Mouse (Mus musculus) ES-E14 (cell line): ENCODE measurements around the gene Gng11. TPM values are rescaled to one million over a fixed set of nuclear protein-coding genes. Genes with fewer than 3 reads are reported as not detected.

Source experiments
- DNase-seq: peaks from one replicate; pipeline ENCODE4 v3.0.0-alpha.2; 2013; ENCODE audit warnings: low read depth, low spot score
- H3K27ac ChIP-seq: 2 replicates; pipeline ENCODE4 v1.5.1; 2012; ENCODE audit warnings: low read depth, mild to moderate bottlenecking, low read length, moderate library complexity, mixed read lengths; ENCODE audit not compliant: poor library complexity, insufficient read depth, severe bottlenecking
- H3K36me3 ChIP-seq: 2 replicates; pipeline ENCODE4 v1.6.1; 2012; ENCODE audit warnings: mild to moderate bottlenecking, low read length, moderate library complexity, mixed read lengths; ENCODE audit not compliant: control insufficient read depth, poor library complexity, insufficient read depth, severe bottlenecking
- H3K4me1 ChIP-seq, 2 experiments: fragments of 150-350 bp in 1 of 2; sonication (generic) in 1 of 2; 2 replicates each; pipeline ENCODE4 v1.6.1; 2012; ENCODE audit warnings: low read length in 2 of 2, mild to moderate bottlenecking in 1 of 2, mixed read lengths in 1 of 2; ENCODE audit not compliant: control insufficient read depth in 2 of 2, insufficient read depth in 2 of 2, poor library complexity in 1 of 2
- H3K4me3 ChIP-seq, 2 experiments: fragments of 150-350 bp in 1 of 2; sonication (generic) in 1 of 2; 2 replicates each; pipeline ENCODE4 v1.5.1; 2012; ENCODE audit warnings: low read length in 2 of 2, low read depth in 1 of 2, mild to moderate bottlenecking in 1 of 2, mixed read lengths in 1 of 2; ENCODE audit not compliant: insufficient read depth in 1 of 2, poor library complexity in 1 of 2, severe bottlenecking in 1 of 2
- H3K9ac ChIP-seq: 2 replicates; pipeline ENCODE4 v1.6.1; 2012; ENCODE audit warnings: low read depth, mild to moderate bottlenecking, low read length, mixed read lengths; ENCODE audit not compliant: poor library complexity, insufficient read depth, severe bottlenecking
- H3K9me3 ChIP-seq: fragments of 150-350 bp; sonication (generic); 2 replicates; pipeline ENCODE4 v1.6.1; 2012; ENCODE audit warnings: low read depth, mild to moderate bottlenecking, low read length; ENCODE audit not compliant: control insufficient read depth, insufficient read depth
- CHD2 ChIP-seq: IDR thresholded peaks from 2 replicates; pipeline ENCODE4 v1.6.1; 2014; ENCODE audit warnings: mild to moderate bottlenecking, low read depth, low read length, inconsistent platforms
- HCFC1 ChIP-seq: IDR thresholded peaks from 2 replicates; pipeline ENCODE4 v1.6.1; 2012; ENCODE audit warnings: low read length, inconsistent platforms, borderline replicate concordance; ENCODE audit not compliant: insufficient read depth
- MAFK ChIP-seq: IDR thresholded peaks from 2 replicates; pipeline ENCODE4 v1.6.1; 2014; ENCODE audit warnings: mild to moderate bottlenecking, low read depth, low read length, inconsistent platforms; ENCODE audit not compliant: insufficient read depth
- ZC3H11A ChIP-seq: IDR thresholded peaks from 2 replicates; pipeline ENCODE4 v1.6.1; 2012; ENCODE audit warnings: low read depth, mild to moderate bottlenecking, inconsistent platforms, low read length, borderline replicate concordance
- ZNF384 ChIP-seq: IDR thresholded peaks from 2 replicates; pipeline ENCODE4 v1.6.1; 2012; ENCODE audit warnings: low read depth, low read length, inconsistent platforms
- in situ Hi-C, 2 experiments: fragments of 600-800 bp; cut with MboI; formaldehyde crosslinking; loops; one replicate each; pipeline ENCODE4 v1.15.1; 2025; ENCODE audit warnings: low sequenced_read_pairs in 2 of 2, inconsistent platforms in 1 of 2; ENCODE audit not compliant: unreplicated experiment in 2 of 2
- total RNA-seq: library from RNA; depleted of rRNA; stranded (reverse); fragments of 300-350 nt; gene quantifications from 2 replicates; pipeline ENCODE4 v1.2.3, GENCODE M21; 2012

Gng11 gene
- total RNA-seq, 1 experiment = 4.0 TPM

DNA sequence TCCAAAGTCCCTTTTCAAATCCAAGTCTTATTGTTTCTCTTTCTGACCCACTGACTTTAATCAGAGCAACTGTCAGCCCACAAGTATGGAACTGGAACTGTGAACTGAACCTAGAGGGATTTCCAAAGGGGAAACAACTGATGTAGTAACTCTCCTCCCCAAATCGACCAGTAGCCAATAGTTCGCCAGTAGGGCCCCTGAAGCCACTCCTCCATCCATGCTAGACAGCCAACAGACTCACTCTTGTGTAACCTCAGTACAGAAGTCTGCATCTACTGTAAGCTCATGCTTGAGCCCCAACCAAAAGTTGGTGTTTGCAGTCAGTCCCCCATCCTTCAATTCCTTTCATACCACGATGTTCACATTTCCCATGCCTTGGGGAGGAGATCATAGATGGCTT lies 3.0 kb upstream of the Gng11 start:
- no peaks in the 10 kb centered on the region for H3K4me1 ChIP-seq
- no peak overlapping the region for H3K27ac ChIP-seq
- H3K36me3 ChIP-seq = no peaks in the 10 kb centered on the region
- in situ Hi-C loops = no loop called here
- H3K4me3 ChIP-seq = no peak overlapping the region
- DNase-seq = no peak
- H3K9me3 ChIP-seq = no peaks in the 10 kb centered on the region
- no peak overlapping the region for H3K9ac ChIP-seq
- TF ChIP-seq MAFK (no peak), ZNF384 (no peak), HCFC1 (no peak), ZC3H11A (no peak), CHD2 (no peak)

DNA sequence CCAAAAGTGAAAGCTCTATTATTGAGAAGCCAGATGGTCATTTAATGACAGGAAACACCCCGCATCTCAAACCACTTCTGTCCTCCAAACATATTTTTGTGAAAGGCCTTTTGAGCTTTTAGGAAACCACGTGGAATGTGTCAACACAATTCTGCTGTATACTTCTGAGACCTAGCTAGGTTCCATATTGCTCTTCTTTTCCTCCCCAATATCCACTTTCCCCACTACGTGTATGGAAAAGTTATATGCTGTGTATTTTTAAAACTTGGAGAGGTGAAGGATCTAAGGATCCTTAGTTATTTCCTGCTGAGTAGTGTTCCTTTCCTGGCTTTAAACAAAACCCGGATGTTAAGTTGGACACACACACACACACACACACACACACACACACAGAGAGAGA lies 259 bp upstream of the Gng11 start:
- in situ Hi-C loops = no loop called here
- no peak overlapping the region; a peak in 1 of 4 replicates for H3K4me3 ChIP-seq
- H3K36me3 ChIP-seq = no peaks in the 10 kb centered on the region
- DNase-seq = no peak
- no peaks in the 10 kb centered on the region for H3K4me1 ChIP-seq
- H3K9me3 ChIP-seq = no peaks in the 10 kb centered on the region
- no peak overlapping the region for H3K27ac ChIP-seq
- no peak overlapping the region for H3K9ac ChIP-seq
- TF ChIP-seq ZNF384 = no peak
- TF ChIP-seq CHD2 = no peak
- TF ChIP-seq HCFC1 = no peak
- no peak for TF ChIP-seq MAFK
- no peak for TF ChIP-seq ZC3H11A

DNA sequence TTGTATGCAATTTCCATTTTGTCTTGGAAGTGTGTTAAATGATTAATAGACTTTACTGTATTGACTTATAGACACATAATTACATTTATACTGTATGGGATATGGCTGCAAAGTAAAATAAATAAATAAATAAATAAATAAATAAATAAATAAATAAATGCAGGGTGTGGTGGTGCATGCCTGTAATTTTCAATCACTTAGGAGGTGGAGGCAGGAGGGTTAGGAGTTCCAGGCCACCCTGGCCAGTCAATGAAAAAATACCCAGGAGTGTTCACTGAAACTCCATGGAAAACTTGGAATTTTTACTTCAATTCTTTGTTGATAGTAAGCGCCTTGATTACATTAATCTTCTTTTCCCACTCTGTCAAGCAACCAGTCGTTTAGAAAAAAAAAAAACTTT lies 1.1 kb downstream of the Gng11 start:
- Histone ChIP-seq H3K4me1 (no peaks in the 10 kb centered on the region), H3K36me3 (no peaks in the 10 kb centered on the region), H3K9ac (no peak overlapping the region), H3K27ac (no peak overlapping the region), H3K4me3 (no peak overlapping the region), H3K9me3 (no peaks in the 10 kb centered on the region)
- in situ Hi-C loops = no loop called here
- no peak for DNase-seq
- TF ChIP-seq HCFC1 (no peak), ZNF384 (no peak), MAFK (no peak), CHD2 (no peak), ZC3H11A (no peak)

DNA sequence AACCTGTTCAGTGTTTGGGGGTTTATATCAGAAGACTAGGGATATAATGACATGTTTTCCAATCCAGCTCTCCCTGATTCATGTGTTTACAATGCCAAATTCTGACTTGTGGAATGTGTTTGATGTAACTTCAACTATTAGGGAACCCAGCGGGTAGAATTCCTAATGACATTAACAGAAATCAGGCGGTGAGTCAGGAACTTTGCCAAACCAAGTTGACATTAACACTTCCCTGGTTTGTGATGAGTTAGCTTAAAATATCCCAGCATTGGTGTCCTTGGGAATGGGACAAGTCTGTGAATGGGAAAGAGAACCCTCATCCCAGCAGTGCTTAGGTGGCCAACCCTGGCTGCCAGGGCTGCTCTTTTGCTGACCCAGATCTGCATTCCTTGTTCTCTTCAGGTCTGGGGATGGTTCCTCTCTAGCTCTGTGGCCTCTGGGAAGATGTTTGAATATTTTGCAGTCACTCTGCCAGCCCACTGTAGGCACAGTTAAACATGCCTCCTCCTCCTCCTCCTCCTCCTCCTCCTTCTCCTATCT lies 4.9 kb downstream of the Gng11 start:
- in situ Hi-C loops = no loop called here
- no peak overlapping the region for H3K4me3 ChIP-seq
- H3K4me1 ChIP-seq = no peaks in the 10 kb centered on the region
- H3K27ac ChIP-seq = no peak overlapping the region
- no peaks in the 10 kb centered on the region for H3K9me3 ChIP-seq
- H3K36me3 ChIP-seq = no peaks in the 10 kb centered on the region
- no peak for TF ChIP-seq HCFC1
- no peak for TF ChIP-seq CHD2
- no peak for TF ChIP-seq MAFK
- no peak for TF ChIP-seq ZNF384
- TF ChIP-seq ZC3H11A = no peak
- no peak for DNase-seq
- H3K9ac ChIP-seq = no peak overlapping the region

DNA sequence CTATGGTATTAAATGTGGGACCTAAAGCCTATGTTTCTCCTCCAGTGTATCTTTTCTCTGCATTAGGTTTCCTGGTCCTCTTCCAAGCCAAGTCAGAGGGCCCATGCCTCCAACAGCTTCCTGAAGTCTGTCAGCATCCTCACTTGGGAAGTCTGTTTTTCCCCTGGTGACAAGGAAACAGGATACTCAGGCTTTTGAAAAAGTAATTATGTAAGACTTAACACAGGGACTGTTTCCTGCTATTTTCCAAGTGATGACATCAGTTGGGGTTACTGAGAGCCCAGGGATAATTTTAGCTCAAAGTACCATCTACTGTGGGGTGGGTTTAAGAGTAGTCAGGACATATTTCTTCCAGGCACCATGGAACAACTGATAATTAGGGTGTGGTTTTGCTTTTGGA lies 5.8 kb downstream of the Gng11 start:
- TF ChIP-seq ZC3H11A (no peak), ZNF384 (no peak), MAFK (no peak), HCFC1 (no peak), CHD2 (no peak)
- no peak overlapping the region for H3K27ac ChIP-seq
- DNase-seq = no peak
- no peaks in the 10 kb centered on the region for H3K36me3 ChIP-seq
- H3K4me3 ChIP-seq = no peak overlapping the region
- H3K4me1 ChIP-seq = no peaks in the 10 kb centered on the region
- no peaks in the 10 kb centered on the region for H3K9me3 ChIP-seq
- no peak overlapping the region for H3K9ac ChIP-seq
- in situ Hi-C loops = no loop called here
